ENCODE assay signal across 8 mouse cellular contexts in genomic region chr8:121761480-121761879, GRCm38 (mm10). TPM values are rescaled to one million over a fixed set of nuclear protein-coding genes. Genes with fewer than 3 reads are reported as not detected.
DNase-seq lines count a peak whose midpoint lies in the region; ATAC-seq and TF ChIP-seq lines count a peak whose summit lies in the region.

No protein-coding gene starts in this region.

- TF ChIP-seq POLR2A in thymus, adult 2 months (IDR thresholded peaks at IDR 0.05; ENCODE audit: control insufficient read depth, extremely low read depth, insufficient read depth, low read length, poor library complexity): no peak

- H3K4me1 ChIP-seq in heart, embryonic 10.5 days: peaks cover 5% of the 10 kb centered on the region; the same call in 1 of the 2 replicates
- H3K4me1 ChIP-seq in heart, embryonic 11.5 days (ENCODE audit: control insufficient read depth, insufficient read depth, low read length): no peaks in the 10 kb centered on the region
- no peaks in the 10 kb centered on the region for H3K4me1 ChIP-seq in thymus, adult 2 months (replicated peaks; ENCODE audit: control insufficient read depth, insufficient read depth, low read length)
- no peaks in the 10 kb centered on the region for H3K4me1 ChIP-seq in stomach, postnatal 0 days (replicated peaks; ENCODE audit: control insufficient read depth, insufficient read depth)

- WGBS in heart, embryonic 10.5 days: 23% methylated on average over 10 of the region's 10 CpGs
- WGBS in heart, embryonic 11.5 days (ENCODE audit: insufficient replicate concordance): 22% methylated on average over 10 of the region's 10 CpGs
- 35% methylated on average over 10 of the region's 10 CpGs for WGBS in thymus, adult 2 months
- WGBS in stomach, postnatal 0 days: 25% methylated on average over 10 of the region's 10 CpGs

- H3K27ac ChIP-seq in heart, embryonic 10.5 days: no peak overlapping the region
- H3K27ac ChIP-seq in heart, embryonic 11.5 days (ENCODE audit: low read depth, low read length): no peak overlapping the region
- no peak overlapping the region for H3K27ac ChIP-seq in thymus, adult 2 months (ENCODE audit: control insufficient read depth, insufficient read depth, low read length)
- no peak overlapping the region for H3K27ac ChIP-seq in stomach, postnatal 0 days (replicated peaks)

- H3K4me3 ChIP-seq in heart, embryonic 10.5 days: no peak overlapping the region
- no peak overlapping the region for H3K4me3 ChIP-seq in heart, embryonic 11.5 days (ENCODE audit: low read depth, low read length)
- H3K4me3 ChIP-seq in thymus, adult 2 months (ENCODE audit: control insufficient read depth, insufficient read depth, low read length): no peak overlapping the region
- H3K4me3 ChIP-seq in stomach, postnatal 0 days (ENCODE audit: low read depth, low read length): no peak overlapping the region

- H3K27me3 ChIP-seq in heart, embryonic 10.5 days (ENCODE audit: insufficient read depth, poor library complexity, severe bottlenecking): peaks cover 22% of the 10 kb centered on the region; the same call in 1 of the 2 replicates
- H3K27me3 ChIP-seq in heart, embryonic 11.5 days (ENCODE audit: control insufficient read depth, insufficient read depth, low read length): peaks cover 2% of the 10 kb centered on the region; the same call in 1 of the 2 replicates
- H3K27me3 ChIP-seq in thymus, adult 2 months (ENCODE audit: control insufficient read depth, insufficient read depth, low read length): no peaks in the 10 kb centered on the region; the same call in 1 of the 2 replicates
- no peaks in the 10 kb centered on the region for H3K27me3 ChIP-seq in stomach, postnatal 0 days (ENCODE audit: control insufficient read depth, insufficient read depth, low read length)

- no peaks in the 10 kb centered on the region for H3K36me3 ChIP-seq in heart, embryonic 10.5 days
- H3K36me3 ChIP-seq in heart, embryonic 11.5 days (ENCODE audit: control insufficient read depth, insufficient read depth, low read length): no peaks in the 10 kb centered on the region
- no peaks in the 10 kb centered on the region for H3K36me3 ChIP-seq in thymus, adult 2 months (ENCODE audit: control insufficient read depth, insufficient read depth, low read length)
- H3K36me3 ChIP-seq in stomach, postnatal 0 days (ENCODE audit: control insufficient read depth, insufficient read depth, low read length): no peaks in the 10 kb centered on the region

- H3K9me3 ChIP-seq in heart, embryonic 10.5 days: no peaks in the 10 kb centered on the region
- H3K9me3 ChIP-seq in heart, embryonic 11.5 days (replicated peaks; ENCODE audit: control insufficient read depth, low read length): no peaks in the 10 kb centered on the region
- H3K9me3 ChIP-seq in stomach, postnatal 0 days (ENCODE audit: control insufficient read depth, low read length): no peaks in the 10 kb centered on the region

- H3K4me2 ChIP-seq in heart, embryonic 11.5 days: no peak overlapping the region
- H3K4me2 ChIP-seq in stomach, postnatal 0 days (replicated peaks; ENCODE audit: low read depth): no peak overlapping the region

- no peak for ATAC-seq in heart, embryonic 11.5 days (replicated peaks; ENCODE audit: insufficient number of reproducible peaks, low FRiP score, low TSS enrichment)
- no peak for ATAC-seq in stomach, postnatal 0 days (ENCODE audit: low FRiP score, low TSS enrichment)

- no peak overlapping the region for H3K9ac ChIP-seq in heart, embryonic 11.5 days (ENCODE audit: low read depth, low read length)
- no peak overlapping the region for H3K9ac ChIP-seq in stomach, postnatal 0 days (ENCODE audit: low read length)

- DNase-seq in heart, embryonic 10.5 days (ENCODE audit: low spot score): peak; percentile 82
- DNase-seq in thymus, adult 2 months: peak; percentile 10
- DNase-seq in thymus, adult 18-20 months: no peak
- DNase-seq in kidney, postnatal 10 days: peak; percentile 68
- DNase-seq in stomach, postnatal 0 days (ENCODE audit: low spot score): peak; percentile 65
- DNase-seq in cerebellum, adult 11-12 months: no peak
- no peak for DNase-seq in MN1 (ENCODE audit: low spot score)

- no peak for TF ChIP-seq EP300 in stomach, postnatal 0 days (optimal IDR thresholded peaks at IDR 0.05)

- TF ChIP-seq CTCF in thymus, adult 2 months (IDR thresholded peaks at IDR 0.05; ENCODE audit: borderline replicate concordance, control insufficient read depth, extremely low read depth, insufficient read depth, low read length, poor library complexity): no peak
- TF ChIP-seq CTCF in stomach, postnatal 0 days (IDR thresholded peaks at IDR 0.05; ENCODE audit: low read depth): no peak

RNA-seq across cellular contexts. Expression of gene Jph3, which starts 32.1 kb away (rescaled TPM):
- 0.74 and 1.4 TPM in 2 replicates for polyA plus RNA-seq in heart, embryonic 10.5 days (2016; fragmentation: Nextera tagmentation; extraction: Ambion mirVana)
- polyA plus RNA-seq in heart, embryonic 11.5 days (2014; fragmentation: Nextera tagmentation; extraction: Ambion mirVana): 0.46 and 0.66 TPM in 2 replicates
- polyA plus RNA-seq in thymus, adult 2 months (2012; rRNA removed): 0.07 TPM in 1 of 2 replicates, not detected in the other
- 1.7 and 2.1 TPM in 2 replicates for polyA plus RNA-seq in stomach, postnatal 0 days (2015; fragmentation: Nextera tagmentation; extraction: Ambion mirVana)

Comparison
In these comparisons a context has a peak if more than half of its experiments do, and no peak if none do; other contexts are left out.
1. DNase-seq: peak in heart, embryonic 10.5 days (single experiment), thymus, adult 2 months (single experiment), kidney, postnatal 10 days (single experiment) and stomach, postnatal 0 days (single experiment); none in thymus, adult 18-20 months (0 of 2), cerebellum, adult 11-12 months (single experiment) and MN1 (single experiment).